Mouse (Mus musculus) forebrain, embryonic 11.5 days (tissue): Measurements from ENCODE around the gene Agrp. TPM values are rescaled to one million over a fixed set of nuclear protein-coding genes. Genes with fewer than 3 reads are reported as not detected.

Experiments
- ATAC-seq: fragments of 200-750 bp; cut with Nextera tagmentation; replicated peaks from 2 replicates; pipeline ENCODE4 v1.8.0; 2017; ENCODE audit warnings: moderate TSS enrichment; ENCODE audit not compliant: low FRiP score
- DNase-seq: peaks from one replicate; pipeline ENCODE4 v3.0.0-alpha.2; 2017; ENCODE audit warnings: low spot score
- H3K27ac ChIP-seq: fragments of 300-500 bp; sonication (generic); 2 replicates; pipeline ENCODE4 v1.5.1; 2014; ENCODE audit warnings: low read depth, low read length
- H3K27me3 ChIP-seq: fragments of 300-500 bp; sonication (generic); 2 replicates; pipeline ENCODE4 v1.6.1; 2014; ENCODE audit warnings: mild to moderate bottlenecking, low read length, mixed read lengths; ENCODE audit not compliant: control insufficient read depth, insufficient read depth
- H3K36me3 ChIP-seq: fragments of 300-500 bp; sonication (generic); 2 replicates; pipeline ENCODE4 v1.6.1; 2014; ENCODE audit warnings: mild to moderate bottlenecking, low read length, moderate library complexity, mixed read lengths; ENCODE audit not compliant: control insufficient read depth, insufficient read depth
- H3K4me1 ChIP-seq: fragments of 300-500 bp; sonication (generic); replicated peaks from 2 replicates; pipeline ENCODE4 v1.6.1; 2014; ENCODE audit warnings: low read length, mixed read lengths; ENCODE audit not compliant: control insufficient read depth, insufficient read depth
- H3K4me2 ChIP-seq: fragments of 300-500 bp; sonication (generic); 2 replicates; pipeline ENCODE4 v1.6.1; 2014; ENCODE audit warnings: low read depth, mild to moderate bottlenecking, low read length, moderate library complexity, mixed read lengths; ENCODE audit not compliant: severe bottlenecking
- H3K4me3 ChIP-seq: fragments of 300-500 bp; sonication (generic); 2 replicates; pipeline ENCODE4 v1.5.1; 2014; ENCODE audit warnings: low read depth, low read length
- H3K9ac ChIP-seq: fragments of 300-500 bp; sonication (generic); 2 replicates; pipeline ENCODE4 v1.6.1; 2014; ENCODE audit warnings: low read length
- H3K9me3 ChIP-seq: fragments of 300-500 bp; sonication (generic); 2 replicates; pipeline ENCODE4 v1.6.1; 2016; ENCODE audit warnings: low read length, mixed read lengths; ENCODE audit not compliant: control insufficient read depth
- WGBS: fragments of 180-500 bp; shearing (Covaris S2); extraction: QIAGEN DNeasy Blood & Tissue Kit; methylation state at CpG from one replicate; pipeline ENCODE4 v1.1.7; 2014; 5-methylcytosine and 5-hydroxymethylcytosine counted together
- microRNA counts: library from miRNA; unstranded; fragments of <30 nt; microRNA quantifications from one replicate; lab custom pipeline; 2015
- microRNA-seq: library from miRNA; unstranded; fragments of <30 nt; microRNA quantifications from one replicate; pipeline ENCODE4, GENCODE M21; 2016; ENCODE audit not compliant: insufficient number of aligned reads
- polyA plus RNA-seq: library from polyadenylated mRNA; unstranded; fragments of >200 nt; fragmentation: Nextera tagmentation; extraction: Ambion mirVana; gene quantifications from 2 replicates; pipeline ENCODE4 v1.2.1, GENCODE M21; 2014

Agrp gene
- polyA plus RNA-seq, 1 experiment from 2014 or later: 0.49 TPM

DNA sequence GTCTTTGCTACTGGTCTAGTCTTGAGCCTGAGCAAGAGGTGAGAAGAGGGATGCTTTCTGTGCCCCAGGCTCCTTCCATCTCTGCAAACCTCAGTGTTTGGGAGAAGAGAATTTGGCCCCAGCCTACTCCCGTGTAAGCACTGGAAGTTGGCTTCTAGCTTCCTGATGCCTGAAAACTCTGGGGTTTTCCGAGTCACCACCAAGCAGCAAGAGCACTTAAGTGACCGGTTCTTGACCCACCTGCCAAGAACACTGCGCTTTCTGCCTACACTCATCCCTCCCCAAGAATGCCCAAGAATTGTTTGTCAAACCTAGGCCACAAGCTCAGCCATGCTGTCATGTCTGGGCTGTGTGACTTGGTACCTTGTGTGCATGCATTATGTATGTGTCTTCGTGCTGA is 116.7 kb downstream of the Agrp start:
- no peak for DNase-seq
- ATAC-seq: no peak

GRCm38 (mm10) chr8:105519591-105519990 is 117.6 kb downstream of the Agrp start:
- Histone ChIP-seq H3K4me3 (peak overlapping the region; percentile 56), H3K27ac (no peak overlapping the region), H3K9me3 (no peaks in the 10 kb centered on the region), H3K4me2 (peak overlapping the region; percentile 88), H3K9ac (peak overlapping the region; percentile 77), H3K27me3 (peaks cover 4% of the 10 kb centered on the region; the same call in 1 of the 2 replicates), H3K4me1 (peaks cover 23% of the 10 kb centered on the region), H3K36me3 (no peaks in the 10 kb centered on the region; the same call in 1 of the 2 replicates)
- 5% methylated on average over 2 of the region's 2 CpGs for WGBS
- DNase-seq (no peak), ATAC-seq (no peak)

More for the DNA sequence above, 116.7 kb downstream of the Agrp start:
- peak overlapping the region; percentile 52 for H3K27ac ChIP-seq
- H3K9ac ChIP-seq: peak overlapping the region; percentile 32; the same call in 1 of the 2 replicates
- H3K27me3 ChIP-seq: peaks cover 4% of the 10 kb centered on the region; the same call in 1 of the 2 replicates
- no peaks in the 10 kb centered on the region for H3K9me3 ChIP-seq
- H3K4me2 ChIP-seq: peak overlapping the region; percentile 88
- WGBS: 25% methylated on average over 5 of the region's 5 CpGs
- H3K4me1 ChIP-seq: peaks cover 23% of the 10 kb centered on the region
- H3K4me3 ChIP-seq: no peak overlapping the region
- H3K36me3 ChIP-seq: no peaks in the 10 kb centered on the region; the same call in 1 of the 2 replicates

GRCm38 (mm10) chr8:105518436-105519313 is 118.5 kb downstream of the Agrp start, which contains the start of gene Hsd11b2:
Gene Hsd11b2, plus strand, starts transcription at chr8:105518755.
- Histone ChIP-seq H3K4me3 (peak within 1 kb of the TSS; percentile 56), H3K4me1 (peaks cover 23% of the 10 kb centered on the region), H3K4me2 (peak within 1 kb of the TSS; percentile 88), H3K9me3 (no peaks in the 10 kb centered on the region), H3K36me3 (no peaks in the 10 kb centered on the region; the same call in 1 of the 2 replicates), H3K9ac (peak within 1 kb of the TSS; percentile 77), H3K27me3 (peaks cover 4% of the 10 kb centered on the region; the same call in 1 of the 2 replicates), H3K27ac (no peak within 1 kb of the TSS)
- DNase-seq (peak; percentile 81), ATAC-seq (peak; percentile 71)
- 1% methylated on average over 68 of the region's 68 CpGs for WGBS

GRCm38 (mm10) chr8:105517346-105517745 is 119.8 kb downstream of the Agrp start:
- ATAC-seq (no peak), DNase-seq (no peak)
- Histone ChIP-seq H3K9ac (no peak overlapping the region), H3K27ac (no peak overlapping the region), H3K4me2 (no peak overlapping the region), H3K36me3 (no peaks in the 10 kb centered on the region), H3K9me3 (no peaks in the 10 kb centered on the region), H3K4me3 (no peak overlapping the region), H3K4me1 (peaks cover 23% of the 10 kb centered on the region), H3K27me3 (peaks cover 4% of the 10 kb centered on the region; the same call in 1 of the 2 replicates)
- whole genome bisulfite sequencing: 42% methylated on average over 8 of the region's 8 CpGs

MicroRNAs encoded within 50 kb of the gene (microRNA counts, 519-probe panel; counts per million panel counts)
- microRNA mmu-miR-1966 (lab: Ali Mortazavi, UCI): 31.2 counts per million

Small RNA genes within 50 kb of the gene (microRNA-seq; reads per million reads assigned to microRNA genes)
- gene Mir1966: not detected

Other genes with a start within 250 kb of the Agrp start
- gene Kctd19, start 223.9 kb downstream of the Agrp start, polyA plus RNA-seq: not detected in 2 replicates
- 1.2 and 1.4 TPM in 2 replicates for gene Lrrc36, start 223.8 kb downstream of the Agrp start, polyA plus RNA-seq
- 36.1 and 37.7 TPM in 2 replicates for gene Tppp3, start 165.9 kb downstream of the Agrp start, polyA plus RNA-seq
- gene Zdhhc1, start 140.5 kb downstream of the Agrp start, polyA plus RNA-seq: 20.2 and 24.6 TPM in 2 replicates
- gene Hsd11b2, start 118.6 kb downstream of the Agrp start, polyA plus RNA-seq: 13.5 and 13.6 TPM in 2 replicates
- 99.2 and 108 TPM in 2 replicates for gene Atp6v0d1, start 71.3 kb downstream of the Agrp start, polyA plus RNA-seq
- gene Ripor1, start 32.1 kb downstream of the Agrp start, polyA plus RNA-seq: 18.2 and 18.9 TPM in 2 replicates
- 134 and 145 TPM in 2 replicates for gene Ctcf, start 825 bp downstream of the Agrp start, polyA plus RNA-seq
- gene Carmil2, start 48.9 kb upstream of the Agrp start, polyA plus RNA-seq: 1.8 and 2.0 TPM in 2 replicates
- gene Acd, start 63.7 kb upstream of the Agrp start, polyA plus RNA-seq: 76.9 and 83.6 TPM in 2 replicates
- 24.9 and 25.1 TPM in 2 replicates for gene Pard6a, start 63.8 kb upstream of the Agrp start, polyA plus RNA-seq
- 0.36 TPM in 1 of 2 replicates, not detected in the other for gene 4933405L10Rik, start 70.3 kb upstream of the Agrp start, polyA plus RNA-seq
- gene Enkd1, start 70.8 kb upstream of the Agrp start, polyA plus RNA-seq: 43.0 and 44.4 TPM in 2 replicates
- gene Gfod2, start 121.3 kb upstream of the Agrp start, polyA plus RNA-seq: 38.0 and 49.3 TPM in 2 replicates
- 15.8 and 16.1 TPM in 2 replicates for gene Ranbp10, start 190.0 kb upstream of the Agrp start, polyA plus RNA-seq
- gene Tsnaxip1, start 190.3 kb upstream of the Agrp start, polyA plus RNA-seq: 0.21 and 0.23 TPM in 2 replicates
- gene Cenpt, start 215.9 kb upstream of the Agrp start, polyA plus RNA-seq: 59.7 and 62.0 TPM in 2 replicates
- gene Thap11, start 217.7 kb upstream of the Agrp start, polyA plus RNA-seq: 85.6 and 87.3 TPM in 2 replicates
- gene Nutf2, start 223.2 kb upstream of the Agrp start, polyA plus RNA-seq: 355 and 371 TPM in 2 replicates
- 62.7 and 65.2 TPM in 2 replicates for gene Edc4, start 243.5 kb upstream of the Agrp start, polyA plus RNA-seq